Mouse (Mus musculus) spleen, adult 10 weeks (tissue): ENCODE results near the gene Alg9. TPM values are rescaled to one million over a fixed set of nuclear protein-coding genes. Genes with fewer than 3 reads are reported as not detected.

Source experiments
- polyA plus RNA-seq: library from polyadenylated mRNA; stranded (reverse); fragments of 350-450 nt; fragmentation: Illumina TruSeq; extraction: RNeasy Lipid Tissue Mini Kit (QIAGEN cat#74804); gene quantifications from one replicate; pipeline ENCODE4 v1.2.3, GENCODE M21; 2015; ENCODE audit warnings: low replicate concordance; ENCODE audit not compliant: insufficient read depth

Alg9 gene
- polyA plus RNA-seq, result 12.7 TPM

GRCm38 (mm10) chr9:50774991-50775612 lies at the start of gene Alg9, which contains the start of gene 1110032A03Rik:
Gene Alg9, plus strand, starts transcription at chr9:50775019.
Gene 1110032A03Rik, minus strand, starts transcription at chr9:50775520.

GRCm38 (mm10) chr9:50738914-50739870 lies 35.6 kb upstream of the Alg9 start, which contains the start of gene Dixdc1:
Gene Dixdc1, minus strand, starts transcription at chr9:50739517.

DNA sequence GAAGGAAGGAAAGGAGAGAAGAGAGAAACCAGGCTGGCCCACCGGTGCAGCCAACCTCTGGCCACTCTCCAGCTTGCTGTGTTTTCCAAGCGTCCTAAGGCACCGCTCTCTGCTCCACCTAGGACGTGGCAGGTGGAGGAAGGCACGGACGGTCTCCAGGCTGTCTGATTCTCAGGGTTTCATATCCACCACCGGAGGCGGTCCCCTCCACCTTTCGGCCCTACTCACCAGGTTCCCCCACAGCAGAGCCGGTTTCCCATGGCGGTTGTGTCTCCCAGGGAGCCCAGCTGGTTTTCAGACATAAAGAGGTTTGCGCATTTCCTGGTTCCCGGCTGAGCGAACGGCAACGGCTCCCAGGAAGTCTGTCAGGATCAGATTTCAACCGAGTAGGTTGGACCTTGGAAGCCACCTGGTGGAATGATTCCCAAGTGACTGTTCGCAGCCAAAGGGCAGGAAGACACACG lies 28.6 kb upstream of the Alg9 start, which contains the start of gene 2310030G06Rik:
Gene 2310030G06Rik, minus strand, starts transcription at position 323 of the 464 bp plus-strand sequence.

GRCm38 (mm10) chr9:50751323-50751722 lies 23.5 kb upstream of the Alg9 start, which contains the start of gene Cryab:
Gene Cryab, plus strand, starts transcription at chr9:50751325.

GRCm38 (mm10) chr9:50752054-50752602 lies 22.7 kb upstream of the Alg9 start, which contains the start of gene Hspb2:
Gene Hspb2, minus strand, starts transcription at chr9:50752354.

DNA sequence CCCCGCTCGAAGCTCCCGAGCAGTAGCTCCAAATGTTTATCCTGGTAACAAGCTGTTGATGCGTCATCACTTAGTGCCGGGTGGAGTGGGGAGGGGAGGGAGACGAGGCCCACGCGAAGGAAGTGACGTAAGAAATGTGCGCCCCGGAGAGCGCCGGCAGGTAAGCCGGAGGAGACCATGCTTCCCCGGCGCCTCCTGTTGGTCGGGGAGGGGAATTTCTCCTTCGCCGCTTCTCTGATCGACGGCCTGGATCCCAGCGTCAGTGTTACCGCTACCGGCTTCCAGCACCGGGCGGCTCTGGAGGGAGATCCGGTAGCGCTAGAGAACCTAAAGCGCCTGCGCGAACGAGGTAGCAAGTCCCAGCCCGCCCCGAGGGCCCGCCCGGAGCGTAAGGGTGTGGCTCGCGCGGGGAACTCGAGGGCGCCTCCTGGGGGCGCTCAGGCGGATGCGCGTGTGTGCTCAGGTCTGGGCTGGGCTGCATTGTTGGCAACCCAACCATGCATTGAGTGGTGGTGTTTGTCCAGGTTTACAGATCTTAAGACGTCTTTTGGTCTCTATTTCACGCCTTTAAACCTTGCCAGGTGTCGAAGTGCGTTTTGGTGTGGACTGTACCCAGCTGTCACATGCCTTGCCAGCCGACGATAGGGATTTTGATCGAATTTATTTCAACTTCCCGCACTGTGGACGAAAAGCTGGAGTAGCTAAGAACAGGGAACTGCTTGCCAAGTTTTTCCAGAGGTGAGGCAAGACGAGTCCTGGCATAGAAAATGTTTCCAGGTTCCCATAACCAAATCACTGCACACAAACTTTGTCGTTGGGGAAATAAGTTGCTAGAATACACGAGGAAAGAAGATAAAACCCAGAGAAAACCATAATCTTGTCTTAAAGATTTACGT lies 6.5 kb upstream of the Alg9 start, which contains the start of gene Fdxacb1:
Gene Fdxacb1, plus strand, starts transcription at position 130 of the 896 bp plus-strand sequence.

GRCm38 (mm10) chr9:50845081-50845480 lies 70.3 kb downstream of the Alg9 start, which contains the start of gene Ppp2r1b:
Gene Ppp2r1b, plus strand, starts transcription at chr9:50845301.

Other genes starting within 250 kb of the Alg9 start
- 162 TPM for gene Pts, start 246.3 kb upstream of the Alg9 start, polyA plus RNA-seq
- 108 TPM for gene Il18, start 220.2 kb upstream of the Alg9 start, polyA plus RNA-seq
- 6.1 TPM for gene Bco2, start 219.8 kb upstream of the Alg9 start, polyA plus RNA-seq
- not detected for gene Tex12, start 213.7 kb upstream of the Alg9 start, polyA plus RNA-seq
- gene Sdhd, start 171.2 kb upstream of the Alg9 start, polyA plus RNA-seq, result 117 TPM
- 80.7 TPM for gene Timm8b, start 171.1 kb upstream of the Alg9 start, polyA plus RNA-seq
- gene Pih1d2, start 157.7 kb upstream of the Alg9 start, polyA plus RNA-seq, result 2.5 TPM
- 49.6 TPM for gene Nkapd1, start 157.6 kb upstream of the Alg9 start, polyA plus RNA-seq
- gene Dlat, start 115.2 kb upstream of the Alg9 start, polyA plus RNA-seq, result 47.7 TPM
- 0.40 TPM for gene Dixdc1, start 35.5 kb upstream of the Alg9 start, polyA plus RNA-seq
- 1.6 TPM for gene 2310030G06Rik, start 28.5 kb upstream of the Alg9 start, polyA plus RNA-seq
- 14.9 TPM for gene Cryab, start 23.7 kb upstream of the Alg9 start, polyA plus RNA-seq
- 2.4 TPM for gene Hspb2, start 22.7 kb upstream of the Alg9 start, polyA plus RNA-seq
- gene Fdxacb1, start 6.8 kb upstream of the Alg9 start, polyA plus RNA-seq, result 10.9 TPM
- 30.0 TPM for gene 1110032A03Rik, start 501 bp downstream of the Alg9 start, polyA plus RNA-seq
- 36.2 TPM for gene Ppp2r1b, start 70.3 kb downstream of the Alg9 start, polyA plus RNA-seq
- gene Sik2, start 234.1 kb downstream of the Alg9 start, polyA plus RNA-seq, result 14.2 TPM